Mouse (Mus musculus): ENCODE results near the gene Tcf12. TPM values are rescaled to one million over a fixed set of nuclear protein-coding genes. Genes with fewer than 3 reads are reported as not detected.

Tcf12 gene
- polyA plus RNA-seq, 1 experiment from 2014 or later = 140 TPM

DNA sequence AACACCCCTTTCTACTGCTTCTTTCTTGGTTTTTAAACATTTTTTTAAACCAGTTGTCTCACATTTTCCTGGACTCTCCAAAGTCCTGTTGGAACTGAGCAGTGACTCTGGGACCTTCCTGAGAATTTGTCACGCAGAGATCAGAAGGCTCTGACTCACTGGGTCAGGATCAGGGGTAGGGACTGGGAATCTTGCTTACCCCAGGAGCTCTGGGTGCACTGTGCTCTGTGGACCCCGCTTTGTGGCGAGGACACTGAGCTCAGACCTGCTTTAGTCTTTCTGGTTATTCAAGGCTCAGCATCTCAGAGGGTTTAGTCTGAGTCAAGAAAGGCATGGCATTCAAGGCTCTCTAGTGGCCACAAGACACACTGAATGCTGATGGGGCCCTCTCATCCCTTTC lies 281.9 kb downstream of the Tcf12 start:
- Histone ChIP-seq H3K36me3 (no peaks in the 10 kb centered on the region), H3K4me2 (replicated peaks) (no peak overlapping the region), H3K4me1 (replicated peaks) (0 out of 2 replicates have a peak, but pooled peaks cover 6% of the 10 kb centered on the region), H3K9ac (replicated peaks) (no peak overlapping the region), H3K27me3 (no peaks in the 10 kb centered on the region), H3K27ac (no peak overlapping the region), H3K4me3 (replicated peaks) (no peak overlapping the region), H3K9me3 (no peaks in the 10 kb centered on the region)
- ATAC-seq = no peak
- WGBS = 85% methylated on average over 3 of the region's 3 CpGs

DNA sequence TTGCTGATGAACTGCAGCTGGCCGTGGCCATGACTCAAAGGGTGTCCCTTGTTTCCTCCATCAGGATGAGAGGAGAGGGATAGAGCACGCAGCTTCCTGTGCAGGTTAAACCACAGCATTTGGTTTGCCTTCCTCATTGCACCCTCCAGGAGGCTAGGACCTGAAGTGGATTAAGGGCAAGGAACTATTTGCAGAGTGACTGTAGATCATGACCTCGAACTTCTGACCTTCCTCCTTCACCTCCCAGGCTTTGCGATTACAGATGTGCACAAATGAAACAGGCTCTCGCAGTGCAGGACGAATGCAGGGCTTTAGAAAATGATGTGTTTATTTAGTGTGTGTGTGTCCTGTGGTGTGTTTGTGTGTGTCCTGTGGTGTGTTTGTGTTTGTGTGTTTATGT lies 282.5 kb downstream of the Tcf12 start:
- Histone ChIP-seq H3K36me3 (no peaks in the 10 kb centered on the region), H3K4me3 (replicated peaks) (no peak overlapping the region), H3K9me3 (no peaks in the 10 kb centered on the region), H3K4me2 (replicated peaks) (no peak overlapping the region), H3K4me1 (replicated peaks) (0 out of 2 replicates have a peak, but pooled peaks cover 6% of the 10 kb centered on the region), H3K27me3 (no peaks in the 10 kb centered on the region), H3K9ac (replicated peaks) (no peak overlapping the region), H3K27ac (no peak overlapping the region)
- ATAC-seq = no peak
- WGBS = 74% methylated on average over 6 of the region's 6 CpGs

DNA sequence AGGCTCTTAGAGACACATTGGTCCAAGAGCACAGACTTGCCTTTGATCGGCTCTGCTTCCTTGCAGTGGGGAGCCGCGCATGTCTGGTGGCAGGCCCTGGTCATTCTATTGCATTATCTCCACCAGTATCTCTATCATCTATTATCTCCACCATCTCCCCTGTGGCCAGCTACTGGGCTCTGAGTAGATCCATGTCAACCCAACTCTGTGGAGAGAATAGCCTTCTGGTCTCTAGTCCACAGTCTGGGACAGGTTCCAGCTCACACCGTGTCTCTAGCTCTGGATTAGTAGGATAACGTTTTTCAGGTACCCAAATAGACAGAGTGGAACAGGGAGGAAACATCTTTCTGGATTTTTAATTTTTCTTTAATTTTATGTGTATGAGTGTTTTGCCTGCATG lies 284.3 kb downstream of the Tcf12 start:
- H3K27ac ChIP-seq = no peak overlapping the region
- H3K4me3 ChIP-seq (replicated peaks) = no peak overlapping the region
- WGBS = 94% methylated on average over 5 of the region's 5 CpGs

DNA sequence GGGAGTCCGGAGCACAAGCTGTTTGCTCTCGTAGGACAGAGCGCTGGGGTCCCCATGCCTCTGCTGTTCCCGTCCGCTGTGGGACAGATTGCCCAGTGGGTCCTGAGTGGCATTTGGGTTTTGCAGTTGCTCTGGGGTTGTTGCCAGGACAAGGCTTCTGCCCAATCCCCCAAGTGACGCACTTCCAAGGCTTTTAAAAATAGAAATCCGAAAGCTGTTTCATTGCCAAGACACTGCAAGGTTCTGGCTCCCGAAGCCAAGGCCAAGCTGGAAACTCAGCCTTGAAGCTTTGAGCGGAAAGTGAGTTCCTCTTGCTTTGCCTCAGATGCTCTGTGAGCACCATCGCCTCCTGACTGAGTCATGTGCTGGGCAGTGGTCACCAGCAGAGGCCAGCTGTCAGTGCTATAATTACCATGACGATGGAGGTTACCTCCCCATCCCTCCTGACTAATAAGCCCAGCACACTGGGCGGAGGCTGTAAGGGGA lies 285.6 kb downstream of the Tcf12 start:
- Histone ChIP-seq H3K4me3 (replicated peaks) (no peak overlapping the region), H3K27ac (no peak overlapping the region), H3K9ac (replicated peaks) (no peak overlapping the region), H3K9me3 (no peaks in the 10 kb centered on the region), H3K27me3 (no peaks in the 10 kb centered on the region), H3K4me2 (replicated peaks) (no peak overlapping the region), H3K4me1 (replicated peaks) (0 out of 2 replicates have a peak, but pooled peaks cover 6% of the 10 kb centered on the region), H3K36me3 (no peaks in the 10 kb centered on the region)
- WGBS = 73% methylated on average over 12 of the region's 12 CpGs
- ATAC-seq = no peak

More for the DNA sequence above, 284.3 kb downstream of the Tcf12 start:
- H3K4me1 ChIP-seq (replicated peaks) = 0 out of 2 replicates have a peak, but pooled peaks cover 6% of the 10 kb centered on the region
- no peaks in the 10 kb centered on the region for H3K27me3 ChIP-seq
- no peak for ATAC-seq
- H3K9me3 ChIP-seq = no peaks in the 10 kb centered on the region
- H3K9ac ChIP-seq (replicated peaks) = no peak overlapping the region
- no peaks in the 10 kb centered on the region for H3K36me3 ChIP-seq
- H3K4me2 ChIP-seq (replicated peaks) = no peak overlapping the region

DNA sequence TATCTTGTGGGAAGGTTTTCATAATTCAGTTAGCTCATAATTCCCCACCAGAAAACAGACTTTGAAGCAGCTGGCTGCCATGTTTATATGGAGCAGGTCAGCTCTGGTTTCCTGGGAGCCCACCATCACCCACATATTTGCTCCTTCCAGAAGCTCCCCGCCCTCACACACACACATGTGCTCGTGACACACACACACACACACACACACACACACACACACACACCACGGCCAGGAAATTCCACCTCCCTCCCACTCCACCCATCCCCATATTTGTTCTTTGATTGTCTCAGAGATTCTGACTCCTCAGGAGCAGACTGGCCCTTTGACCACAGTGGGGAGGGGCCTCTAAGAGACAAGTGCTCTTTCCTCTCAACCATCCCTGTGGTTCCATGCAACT lies 289.7 kb downstream of the Tcf12 start:
- Histone ChIP-seq H3K27me3 (no peaks in the 10 kb centered on the region), H3K4me3 (replicated peaks) (no peak overlapping the region), H3K4me1 (replicated peaks) (0 out of 2 replicates have a peak, but pooled peaks cover 6% of the 10 kb centered on the region), H3K27ac (no peak overlapping the region), H3K36me3 (no peaks in the 10 kb centered on the region), H3K4me2 (replicated peaks) (no peak overlapping the region), H3K9ac (replicated peaks) (no peak overlapping the region), H3K9me3 (no peaks in the 10 kb centered on the region)
- WGBS = 81% methylated on average over 3 of the region's 3 CpGs
- no peak for ATAC-seq

DNA sequence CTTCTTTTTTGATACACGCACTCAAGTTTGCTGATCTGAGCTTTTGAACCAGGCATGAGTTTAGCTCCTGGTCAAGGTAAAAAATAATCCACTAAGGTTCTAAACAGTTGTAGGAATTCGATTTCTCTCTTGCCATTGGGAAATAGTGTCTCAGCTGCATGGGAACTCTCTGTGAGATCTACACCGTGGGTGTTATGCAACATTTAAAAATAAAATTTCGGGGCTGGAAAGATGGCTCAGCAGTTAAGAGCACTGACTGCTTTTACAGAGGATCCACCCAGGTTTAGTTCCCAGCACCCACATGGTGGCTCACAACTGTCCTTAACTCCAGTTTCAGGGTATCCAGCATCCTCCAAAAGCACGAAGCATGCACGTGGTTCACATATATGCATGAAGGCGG lies 293.2 kb downstream of the Tcf12 start:
- Histone ChIP-seq H3K4me3 (replicated peaks) (no peak overlapping the region), H3K4me1 (replicated peaks) (no peaks in the 10 kb centered on the region), H3K27me3 (0 out of 2 replicates have a peak, but pooled peaks cover 2% of the 10 kb centered on the region), H3K27ac (no peak overlapping the region), H3K36me3 (no peaks in the 10 kb centered on the region), H3K9me3 (no peaks in the 10 kb centered on the region), H3K4me2 (replicated peaks) (no peak overlapping the region), H3K9ac (replicated peaks) (no peak overlapping the region)
- ATAC-seq = no peak
- WGBS = 92% methylated on average over 7 of the region's 7 CpGs

DNA sequence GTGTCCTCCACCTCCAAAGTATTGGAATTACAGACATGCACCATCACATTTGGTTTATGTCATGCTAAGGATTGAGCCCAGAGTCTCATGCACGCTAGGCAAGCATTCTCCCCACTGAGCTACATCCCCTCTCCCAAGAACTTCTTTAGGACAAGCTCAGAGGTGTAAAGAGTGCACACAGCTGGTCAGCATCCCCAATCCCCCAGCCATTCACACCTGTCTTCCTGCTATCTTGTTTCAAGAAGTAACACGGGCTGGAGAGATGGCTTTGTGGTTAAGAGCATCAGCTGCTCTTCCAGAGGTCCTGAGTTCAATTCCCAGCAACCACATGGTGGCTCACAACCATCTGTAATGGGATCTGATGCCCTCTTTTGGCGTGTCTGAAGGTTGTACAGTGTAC lies 295.6 kb downstream of the Tcf12 start:
- H3K9me3 ChIP-seq = no peaks in the 10 kb centered on the region
- 84% methylated on average over 3 of the region's 3 CpGs for WGBS
- no peak overlapping the region for H3K9ac ChIP-seq (replicated peaks)
- no peaks in the 10 kb centered on the region for H3K36me3 ChIP-seq
- H3K4me3 ChIP-seq (replicated peaks) = no peak overlapping the region
- no peak for ATAC-seq
- H3K4me1 ChIP-seq (replicated peaks) = peaks cover 5% of the 10 kb centered on the region; the same call in 1 of the 2 replicates
- no peak overlapping the region for H3K27ac ChIP-seq
- H3K4me2 ChIP-seq (replicated peaks) = no peak overlapping the region
- 0 out of 2 replicates have a peak, but pooled peaks cover 2% of the 10 kb centered on the region for H3K27me3 ChIP-seq

DNA sequence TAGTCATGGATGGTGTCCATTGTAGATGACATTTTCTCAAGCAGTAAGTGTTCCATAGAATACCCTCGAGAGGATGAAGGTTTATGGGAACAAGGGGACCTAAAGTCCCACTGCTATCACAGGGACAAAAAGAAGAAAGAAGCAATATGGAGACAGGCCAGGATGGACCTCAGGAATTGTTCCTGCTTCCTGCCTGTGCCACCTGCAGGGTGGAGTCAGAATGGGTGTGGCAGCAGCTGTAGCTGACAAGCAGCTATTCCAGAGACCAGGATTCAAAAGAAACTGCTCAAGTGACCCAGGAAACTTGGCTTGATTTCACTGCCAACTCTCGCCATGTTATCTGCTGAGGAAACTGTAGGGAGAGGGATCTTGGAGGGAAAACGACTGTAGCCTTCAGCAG lies 298.1 kb downstream of the Tcf12 start:
- 85% methylated on average over 3 of the region's 3 CpGs for WGBS
- no peak for ATAC-seq

DNA sequence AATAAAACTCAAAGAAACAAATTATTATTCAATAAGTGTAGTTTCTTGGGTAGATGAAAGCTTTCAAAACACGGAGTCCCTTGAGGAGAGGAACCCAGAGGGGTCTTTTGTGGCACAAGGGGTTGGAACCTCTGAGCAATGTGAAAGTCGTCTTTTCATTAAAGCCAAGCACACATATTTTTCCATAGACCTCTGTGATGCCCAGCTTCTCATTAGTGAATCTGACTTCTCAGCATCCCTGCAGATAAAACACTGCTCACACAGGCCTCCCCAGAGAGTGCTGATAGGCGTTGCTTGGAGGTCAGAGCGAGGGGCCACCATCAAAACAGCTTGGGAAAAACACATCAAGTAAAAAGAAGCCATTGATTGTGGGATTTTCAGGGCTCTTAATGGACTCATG lies 298.8 kb downstream of the Tcf12 start:
- Histone ChIP-seq H3K4me2 (replicated peaks) (no peak overlapping the region), H3K9ac (replicated peaks) (no peak overlapping the region), H3K36me3 (no peaks in the 10 kb centered on the region), H3K9me3 (no peaks in the 10 kb centered on the region), H3K27me3 (0 out of 2 replicates have a peak, but pooled peaks cover 2% of the 10 kb centered on the region), H3K4me3 (replicated peaks) (no peak overlapping the region), H3K4me1 (replicated peaks) (peaks cover 5% of the 10 kb centered on the region; the same call in 1 of the 2 replicates), H3K27ac (no peak overlapping the region)
- WGBS = 46% methylated on average over 4 of the region's 4 CpGs
- ATAC-seq = 0 out of 2 replicates have a peak, but pooled peaks have one; percentile 30

More for the DNA sequence above, 298.1 kb downstream of the Tcf12 start:
- Histone ChIP-seq H3K4me3 (replicated peaks) (no peak overlapping the region), H3K27me3 (0 out of 2 replicates have a peak, but pooled peaks cover 2% of the 10 kb centered on the region), H3K9me3 (no peaks in the 10 kb centered on the region), H3K9ac (replicated peaks) (no peak overlapping the region), H3K4me2 (replicated peaks) (no peak overlapping the region), H3K36me3 (no peaks in the 10 kb centered on the region), H3K27ac (no peak overlapping the region), H3K4me1 (replicated peaks) (peaks cover 5% of the 10 kb centered on the region; the same call in 1 of the 2 replicates)

DNA sequence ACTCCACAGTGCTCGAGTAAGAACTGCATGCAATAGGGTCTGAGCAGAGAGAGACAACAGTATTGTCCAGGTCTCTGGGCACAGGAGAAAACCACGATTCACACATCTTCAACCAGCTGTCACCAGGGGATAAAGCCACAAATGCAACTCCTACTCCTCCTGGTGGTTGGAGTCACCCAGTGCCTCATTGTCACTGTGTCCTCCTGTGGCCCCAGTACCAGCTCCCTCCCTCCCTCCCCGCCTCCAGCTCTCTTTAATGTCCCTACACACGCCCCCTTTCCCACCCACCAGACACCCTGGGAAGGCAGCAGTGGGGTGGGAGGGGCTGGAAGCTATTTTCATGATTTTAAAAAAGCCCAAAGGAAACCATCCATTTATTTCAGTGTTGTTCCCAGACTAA lies 299.3 kb downstream of the Tcf12 start:
- ATAC-seq = peak; percentile 53; the same call in 1 of the 2 replicates
- no peaks in the 10 kb centered on the region for H3K9me3 ChIP-seq
- no peak overlapping the region for H3K9ac ChIP-seq (replicated peaks)
- H3K27me3 ChIP-seq = 0 out of 2 replicates have a peak, but pooled peaks cover 2% of the 10 kb centered on the region
- H3K4me1 ChIP-seq (replicated peaks) = peaks cover 5% of the 10 kb centered on the region; the same call in 1 of the 2 replicates
- H3K4me3 ChIP-seq (replicated peaks) = no peak overlapping the region
- no peak overlapping the region for H3K4me2 ChIP-seq (replicated peaks)
- H3K36me3 ChIP-seq = no peaks in the 10 kb centered on the region
- no peak overlapping the region for H3K27ac ChIP-seq
- 35% methylated on average over 4 of the region's 4 CpGs for WGBS

DNA sequence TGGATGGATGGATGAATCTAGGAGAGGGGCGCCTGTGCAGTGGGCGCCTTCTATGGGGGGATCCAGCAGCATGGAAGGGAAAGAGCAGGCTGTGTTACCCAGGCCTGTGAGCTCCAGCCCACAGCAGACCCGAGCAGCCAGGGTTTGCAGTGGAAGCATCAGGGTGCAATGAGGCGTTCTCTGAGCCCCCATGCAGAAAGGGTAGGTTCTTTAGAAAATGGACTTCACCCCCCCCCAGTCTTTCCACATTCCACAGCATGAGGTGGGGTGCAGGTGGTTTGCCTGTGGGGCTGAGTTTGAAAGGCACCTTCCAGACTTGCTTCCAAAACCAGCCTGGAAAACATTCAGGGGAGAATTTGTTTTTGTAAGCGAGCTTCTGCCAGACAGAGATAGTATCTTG lies 300.3 kb downstream of the Tcf12 start:
- H3K4me3 ChIP-seq (replicated peaks) = no peak overlapping the region
- H3K9me3 ChIP-seq = no peaks in the 10 kb centered on the region
- H3K27ac ChIP-seq = no peak overlapping the region
- peaks cover 5% of the 10 kb centered on the region; the same call in 1 of the 2 replicates for H3K4me1 ChIP-seq (replicated peaks)
- no peaks in the 10 kb centered on the region for H3K36me3 ChIP-seq
- no peak overlapping the region for H3K9ac ChIP-seq (replicated peaks)
- no peak overlapping the region for H3K4me2 ChIP-seq (replicated peaks)
- ATAC-seq = no peak
- WGBS = 77% methylated on average over 5 of the region's 5 CpGs
- H3K27me3 ChIP-seq = 0 out of 2 replicates have a peak, but pooled peaks cover 2% of the 10 kb centered on the region

DNA sequence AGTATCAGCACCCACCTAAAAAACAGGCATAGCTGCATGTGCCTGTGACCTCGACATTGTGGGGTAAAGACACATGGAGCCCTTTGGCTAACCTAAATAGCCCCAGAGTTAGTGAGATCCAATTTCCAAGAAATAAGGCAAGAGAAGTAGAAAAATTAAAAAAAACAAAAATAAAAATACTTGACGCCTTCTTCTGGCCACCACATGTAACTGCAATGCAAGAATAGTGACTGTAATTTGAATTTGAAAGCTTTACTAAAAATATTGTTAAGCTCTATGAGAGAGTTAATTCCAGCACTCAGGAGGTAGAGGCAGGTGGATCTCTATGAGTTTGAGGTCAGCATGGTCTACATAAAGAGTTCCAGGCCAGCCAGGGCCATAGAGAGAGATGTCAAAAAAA lies 300.9 kb downstream of the Tcf12 start:
- no peak overlapping the region for H3K9ac ChIP-seq (replicated peaks)
- H3K36me3 ChIP-seq = no peaks in the 10 kb centered on the region
- H3K27me3 ChIP-seq = 0 out of 2 replicates have a peak, but pooled peaks cover 2% of the 10 kb centered on the region
- no peak for ATAC-seq
- H3K9me3 ChIP-seq = no peaks in the 10 kb centered on the region
- no peak overlapping the region for H3K27ac ChIP-seq
- H3K4me3 ChIP-seq (replicated peaks) = no peak overlapping the region
- no peak overlapping the region for H3K4me2 ChIP-seq (replicated peaks)
- WGBS = 80% methylated on average over 2 of the region's 2 CpGs
- H3K4me1 ChIP-seq (replicated peaks) = peaks cover 5% of the 10 kb centered on the region; the same call in 1 of the 2 replicates
